ENCODE assay signal across 15 mouse cellular contexts in the genomic region with DNA sequence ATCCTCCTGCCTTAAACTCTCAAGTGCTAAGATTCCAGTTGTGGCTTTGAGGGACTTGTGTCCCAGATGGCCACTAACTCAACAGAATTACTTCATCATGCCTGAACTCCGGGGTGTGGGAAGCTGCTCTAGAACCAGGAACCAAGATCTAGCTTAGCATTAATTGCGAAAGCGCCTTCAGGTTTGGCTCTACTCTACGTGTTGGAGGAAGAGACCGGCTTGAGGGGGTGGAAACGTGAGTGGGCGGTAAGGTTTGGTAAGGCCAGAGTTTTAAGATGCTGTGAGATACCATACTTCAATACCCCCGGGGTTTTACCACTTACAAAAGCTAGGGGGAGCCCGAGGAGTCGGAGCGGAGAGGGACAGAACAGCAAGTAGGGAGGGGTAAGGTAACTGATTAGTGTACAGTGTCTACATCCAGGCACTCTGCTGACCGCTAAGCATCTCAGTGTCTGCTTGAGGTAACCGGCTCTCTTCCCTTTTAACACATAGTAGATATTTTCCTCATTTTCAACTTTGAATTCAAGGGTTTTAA. TPM values are rescaled to one million over a fixed set of nuclear protein-coding genes. Genes with fewer than 3 reads are reported as not detected.
DNase-seq lines count a peak whose midpoint lies in the region; ATAC-seq and TF ChIP-seq lines count a peak whose summit lies in the region.
"Had no signal": no experiment of that assay in that cellular context is flagged by ENCODE, and none has a peak within 500 bp of the region (broad histone marks: within the 10 kb centered on the region; RNA-seq: fewer than 3 reads in every experiment).

No protein-coding gene starts in this region.

- peak; percentile 39 for TF ChIP-seq CTCF in left cerebral cortex, adult 2 months (IDR thresholded peaks at IDR 0.05)
- TF ChIP-seq CTCF in CH12.LX (conservative IDR thresholded peaks at IDR 0.05 in 1 of 2, IDR thresholded peaks at IDR 0.05 in 1 of 2; ENCODE audit: low read depth in 2 of 2, low read length in 2 of 2), result peak; percentile 28 to 66

- no peak overlapping the region for H3K4me3 ChIP-seq in left cerebral cortex, adult 2 months
- no peak overlapping the region for H3K4me3 ChIP-seq in CH12.LX (replicated peaks in 1 of 3; ENCODE audit: low read depth in 2 of 3, low read length in 2 of 3, poor library complexity in 1 of 3)
- no peak overlapping the region for H3K4me3 ChIP-seq in embryonic facial prominence, embryonic 10.5 days
- no peak overlapping the region for H3K4me3 ChIP-seq in midbrain, embryonic 13.5 days (replicated peaks)
- H3K4me3 ChIP-seq: forebrain, embryonic 15.5 days had no signal

- H3K79me2 ChIP-seq in CH12.LX (replicated peaks; ENCODE audit: control insufficient read depth, extremely low read depth, insufficient read depth, poor library complexity, severe bottlenecking), result no peaks in the 10 kb centered on the region

- no peaks in the 10 kb centered on the region for H3K36me3 ChIP-seq in CH12.LX (replicated peaks in 1 of 2; ENCODE audit: control insufficient read depth in 1 of 2, insufficient read depth in 1 of 2, low read length in 1 of 2)
- H3K36me3 ChIP-seq in embryonic facial prominence, embryonic 10.5 days (replicated peaks), result no peaks in the 10 kb centered on the region
- no peaks in the 10 kb centered on the region for H3K36me3 ChIP-seq in midbrain, embryonic 13.5 days
- H3K36me3 ChIP-seq: forebrain, embryonic 15.5 days had no signal

- dilution Hi-C loops in CH12.LX (cut with MboI; ENCODE audit: extremely low pct_ligation_motif_present, extremely low pct_unique_long_range_greater_than_20kb, low sequenced_read_pairs), result no loop called here

- peak; percentile 69 for ATAC-seq in megakaryocyte progenitor cell, adult 5-6 weeks (replicated peaks; ENCODE audit: poor library complexity)
- no peak for ATAC-seq in midbrain, embryonic 13.5 days
- ATAC-seq: forebrain, embryonic 15.5 days had no signal

- no peak overlapping the region for H3K9ac ChIP-seq in CH12.LX (ENCODE audit: insufficient read depth, low read depth)
- H3K9ac ChIP-seq in midbrain, embryonic 13.5 days (replicated peaks), result no peak overlapping the region
- H3K9ac ChIP-seq: forebrain, embryonic 15.5 days; hindbrain, embryonic 14.5 days had no signal

- peak; percentile 48 for TF ChIP-seq RAD21 in CH12.LX (IDR thresholded peaks at IDR 0.05; ENCODE audit: low read depth, low read length)

- H3K9me3 ChIP-seq in CH12.LX (replicated peaks; ENCODE audit: low read length), result no peaks in the 10 kb centered on the region
- no peaks in the 10 kb centered on the region for H3K9me3 ChIP-seq in embryonic facial prominence, embryonic 10.5 days
- no peaks in the 10 kb centered on the region for H3K9me3 ChIP-seq in midbrain, embryonic 13.5 days
- H3K9me3 ChIP-seq: forebrain, embryonic 15.5 days had no signal

- intact Hi-C loops in left cerebral cortex, adult 2 months (cut with DNase I), result no loop called here
- intact Hi-C loops in left cerebral cortex, postnatal 4 days (cut with DNase I), result no loop called here

- H3K4me1 ChIP-seq in CH12.LX (ENCODE audit: control insufficient read depth in 1 of 2, insufficient read depth in 2 of 2), result no peaks in the 10 kb centered on the region
- peaks cover 35% of the 10 kb centered on the region for H3K4me1 ChIP-seq in embryonic facial prominence, embryonic 10.5 days
- 0 out of 2 replicates have a peak, but pooled peaks cover 2% of the 10 kb centered on the region for H3K4me1 ChIP-seq in midbrain, embryonic 13.5 days (replicated peaks)
- H3K4me1 ChIP-seq: forebrain, embryonic 15.5 days had no signal

- no peak for TF ChIP-seq EP300 in CH12.LX (IDR thresholded peaks at IDR 0.05; ENCODE audit: low read length)

- WGBS in embryonic facial prominence, embryonic 10.5 days, result 77% methylated on average over 13 of the region's 13 CpGs
- 74% methylated on average over 13 of the region's 13 CpGs for WGBS in midbrain, embryonic 13.5 days

- no peak for TF ChIP-seq POLR2A in CH12.LX (IDR thresholded peaks at IDR 0.05; ENCODE audit: low read depth, low read length)

- in situ Hi-C loops in CH12.LX (cut with MboI; ENCODE audit: low pct_ligation_motif_present, low pct_unique_long_range_greater_than_20kb, low sequenced_read_pairs), result no loop called here

- H3K27me3 ChIP-seq in CH12.LX (replicated peaks), result no peaks in the 10 kb centered on the region
- peaks cover 4% of the 10 kb centered on the region for H3K27me3 ChIP-seq in embryonic facial prominence, embryonic 10.5 days (replicated peaks; ENCODE audit: low read depth, poor library complexity, severe bottlenecking)
- no peaks in the 10 kb centered on the region for H3K27me3 ChIP-seq in midbrain, embryonic 13.5 days
- H3K27me3 ChIP-seq: forebrain, embryonic 15.5 days had no signal

- no peak overlapping the region for H3K4me2 ChIP-seq in CH12.LX (ENCODE audit: insufficient read depth, low read depth, poor library complexity, severe bottlenecking)
- no peak overlapping the region for H3K4me2 ChIP-seq in midbrain, embryonic 13.5 days (replicated peaks)
- H3K4me2 ChIP-seq: forebrain, embryonic 15.5 days; heart, embryonic 11.5 days; hindbrain, embryonic 14.5 days had no signal

- DNase-seq in left cerebral cortex, adult 2 months (ENCODE audit: extremely low spot score in 1 of 2, low spot score in 2 of 2), result no peak
- no peak for DNase-seq in left cerebral cortex, postnatal 4 days
- DNase-seq in CH12.LX (ENCODE audit: extremely low read depth) (peak; percentile 41), R1 (ENCODE audit: low read depth, low spot score) (peak; percentile 69)
- no peak for DNase-seq in embryonic facial prominence, embryonic 10.5 days (ENCODE audit: low spot score)
- DNase-seq in gastrocnemius, adult 8-10 months (ENCODE audit: low spot score in 2 of 2), result no peak
- DNase-seq: embryo, embryonic 11 days; kidney, postnatal 4 days had no signal

- no peak overlapping the region for H3K27ac ChIP-seq in left cerebral cortex, adult 2 months
- no peak overlapping the region for H3K27ac ChIP-seq in CH12.LX (ENCODE audit: insufficient read depth, low read depth)
- no peak overlapping the region for H3K27ac ChIP-seq in embryonic facial prominence, embryonic 10.5 days (replicated peaks)
- no peak overlapping the region for H3K27ac ChIP-seq in midbrain, embryonic 13.5 days
- H3K27ac ChIP-seq: forebrain, embryonic 15.5 days; hindbrain, embryonic 14.5 days; macrophage had no signal

TF ChIP-seq in CH12.LX, 34 proteins besides CTCF, POLR2A, EP300 and RAD21:
- TF ChIP-seq USF1 (IDR thresholded peaks at IDR 0.05; ENCODE audit: low read depth, low read length) (no peak), SMC3 (IDR thresholded peaks at IDR 0.05; ENCODE audit: low read depth, low read length) (peak; percentile 45)
TF ChIP-seq in CH12.LX: peak in this region for 1.

RNA-seq across cellular contexts. Expression of gene Cdk15, which starts 29.7 kb away (rescaled TPM):
- total RNA-seq in left cerebral cortex, adult 2 months (2021), result under 1 TPM; 0.58 to 0.68 TPM
- total RNA-seq in left cerebral cortex, postnatal 4 days (2021), result under 1 TPM in 1 of 2 experiments, not detected in 1; 0.34 TPM
- total RNA-seq in CH12.LX (2012; rRNA removed) (0.13 TPM in 1 of 2 replicates, not detected in the other), CH12.LX (2014; rRNA removed) (not detected in 2 replicates)
- not detected in 2 replicates for polyA plus RNA-seq in CH12.LX (2012; ENCODE audit: insufficient read length, low read depth)
- not detected in 2 replicates for total RNA-seq in megakaryocyte progenitor cell, adult 5-6 weeks (2015)
- total RNA-seq in megakaryocyte progenitor cell, adult 5-6 weeks (2017), result not detected in 2 replicates
- 0.61 and 0.92 TPM in 2 replicates for polyA plus RNA-seq in embryonic facial prominence, embryonic 10.5 days (2016; fragmentation: Nextera tagmentation; extraction: Ambion mirVana)
- 0.57 and 1.1 TPM in 2 replicates for polyA plus RNA-seq in midbrain, embryonic 13.5 days (2015; fragmentation: Nextera tagmentation; extraction: Ambion mirVana)
- total RNA-seq in gastrocnemius, adult 8-10 months (2022), result under 1 TPM in 1 of 4 experiments, not detected in 3; 0.22 TPM
- polyA plus RNA-seq: stomach, embryonic 14.5 days had no signal

RNA-seq across cellular contexts. Expression of gene Als2, which starts 49.4 kb away (rescaled TPM):
- total RNA-seq in left cerebral cortex, adult 2 months (2021), result 10 to 100 TPM; 35.1 to 37.5 TPM
- total RNA-seq in left cerebral cortex, postnatal 4 days (2021), result 10 to 100 TPM; 41.3 to 42.8 TPM
- total RNA-seq in CH12.LX (2012; rRNA removed) (13.4 and 16.5 TPM in 2 replicates), CH12.LX (2014; rRNA removed) (25.0 and 27.5 TPM in 2 replicates)
- polyA plus RNA-seq in CH12.LX (2012; ENCODE audit: insufficient read length, low read depth), result 41.0 and 42.6 TPM in 2 replicates
- total RNA-seq in megakaryocyte progenitor cell, adult 5-6 weeks (2015), result 4.1 and 6.4 TPM in 2 replicates
- 8.8 and 12.9 TPM in 2 replicates for total RNA-seq in megakaryocyte progenitor cell, adult 5-6 weeks (2017)
- 15.8 and 16.5 TPM in 2 replicates for polyA plus RNA-seq in embryonic facial prominence, embryonic 10.5 days (2016; fragmentation: Nextera tagmentation; extraction: Ambion mirVana)
- 18.4 and 19.6 TPM in 2 replicates for polyA plus RNA-seq in midbrain, embryonic 13.5 days (2015; fragmentation: Nextera tagmentation; extraction: Ambion mirVana)
- 10 to 100 TPM; 16.5 to 18.5 (median 17.7) TPM for total RNA-seq in gastrocnemius, adult 8-10 months (2022)

Comparison
In these comparisons a context has a peak if more than half of its experiments do, and no peak if none do; other contexts are left out.
1. DNase-seq: peak in CH12.LX (single experiment) and R1 (single experiment); none in left cerebral cortex, adult 2 months (0 of 2), left cerebral cortex, postnatal 4 days (single experiment), embryonic facial prominence, embryonic 10.5 days (single experiment) and gastrocnemius, adult 8-10 months (0 of 2).